In the genomic region with DNA sequence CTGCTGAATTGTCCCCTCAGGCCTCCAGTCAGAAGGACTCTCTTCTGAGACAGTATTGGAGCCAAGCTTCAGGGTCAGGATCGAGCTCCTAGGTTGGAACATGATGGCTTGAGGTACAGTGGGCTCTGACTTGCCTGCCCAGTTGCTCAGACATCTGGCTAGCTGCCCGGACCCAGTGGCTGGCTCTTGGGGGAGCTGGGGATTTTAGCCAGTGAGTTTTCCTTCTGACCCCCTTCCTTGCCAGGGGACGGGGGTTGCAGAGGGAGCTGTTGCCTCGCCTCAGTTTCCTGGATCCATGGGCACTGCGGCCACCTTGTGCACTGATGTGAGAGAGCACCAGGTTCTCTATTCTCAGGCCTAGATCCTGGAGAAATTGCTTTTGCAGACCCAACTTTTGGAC, we compare ENCODE assay signal across 13 mouse cellular contexts. TPM values are rescaled to one million over a fixed set of nuclear protein-coding genes. Genes with fewer than 3 reads are reported as not detected.
DNase-seq lines count a peak whose midpoint lies in the region; ATAC-seq lines count a peak whose summit lies in the region.
"Had no signal": no experiment of that assay in that cellular context is flagged by ENCODE, and none has a peak within 500 bp of the region (broad histone marks: within the 10 kb centered on the region; RNA-seq: fewer than 3 reads in every experiment).

No protein-coding gene starts in this region.

- no peak overlapping the region for H3K27ac ChIP-seq in heart, embryonic 13.5 days (replicated peaks)
- peak overlapping the region; percentile 76 for H3K27ac ChIP-seq in midbrain, embryonic 10.5 days (replicated peaks)
- no peak overlapping the region for H3K27ac ChIP-seq in midbrain, embryonic 15.5 days
- no peak overlapping the region for H3K27ac ChIP-seq in limb, embryonic 13.5 days
- H3K27ac ChIP-seq: forebrain, embryonic 13.5 days; liver, embryonic 12.5 days; macrophage had no signal

- H3K4me2 ChIP-seq in heart, embryonic 13.5 days, result no peak overlapping the region
- H3K4me2 ChIP-seq in midbrain, embryonic 15.5 days, result no peak overlapping the region
- no peak overlapping the region for H3K4me2 ChIP-seq in limb, embryonic 13.5 days (replicated peaks)
- H3K4me2 ChIP-seq: forebrain, embryonic 13.5 days; liver, embryonic 12.5 days had no signal

- WGBS in heart, embryonic 13.5 days, result 72% methylated on average over 5 of the region's 5 CpGs
- WGBS in midbrain, embryonic 10.5 days, result 78% methylated on average over 5 of the region's 5 CpGs
- WGBS in midbrain, embryonic 15.5 days, result 62% methylated on average over 5 of the region's 5 CpGs
- 58% methylated on average over 5 of the region's 5 CpGs for WGBS in limb, embryonic 13.5 days

- DNase-seq in heart, adult 11 months, result no peak
- DNase-seq in midbrain, embryonic 10.5 days (ENCODE audit: low spot score), result no peak
- DNase-seq in NIH3T3 (ENCODE audit: low read depth), result peak; percentile 73
- DNase-seq: kidney, adult 2 months; right cerebral cortex, adult 18-20 months had no signal

- H3K4me1 ChIP-seq in heart, embryonic 13.5 days, result peaks cover 94% of the 10 kb centered on the region
- H3K4me1 ChIP-seq in midbrain, embryonic 10.5 days, result peaks cover 100% of the 10 kb centered on the region
- H3K4me1 ChIP-seq in midbrain, embryonic 15.5 days, result peaks cover 88% of the 10 kb centered on the region
- peaks cover 100% of the 10 kb centered on the region for H3K4me1 ChIP-seq in limb, embryonic 13.5 days

- no peaks in the 10 kb centered on the region for H3K9me3 ChIP-seq in heart, embryonic 13.5 days
- no peaks in the 10 kb centered on the region for H3K9me3 ChIP-seq in midbrain, embryonic 10.5 days (replicated peaks)
- H3K9me3 ChIP-seq in midbrain, embryonic 15.5 days, result no peaks in the 10 kb centered on the region
- no peaks in the 10 kb centered on the region for H3K9me3 ChIP-seq in limb, embryonic 13.5 days
- H3K9me3 ChIP-seq: forebrain, embryonic 13.5 days; liver, embryonic 12.5 days had no signal

- no peaks in the 10 kb centered on the region; the same call in 1 of the 2 replicates for H3K27me3 ChIP-seq in heart, embryonic 13.5 days (replicated peaks)
- H3K27me3 ChIP-seq in midbrain, embryonic 10.5 days (ENCODE audit: low read depth, poor library complexity, severe bottlenecking), result no peaks in the 10 kb centered on the region
- H3K27me3 ChIP-seq in midbrain, embryonic 15.5 days (replicated peaks), result no peaks in the 10 kb centered on the region
- H3K27me3 ChIP-seq in limb, embryonic 13.5 days, result peaks cover 9% of the 10 kb centered on the region; the same call in 1 of the 2 replicates

- H3K9ac ChIP-seq in heart, embryonic 13.5 days, result peak overlapping the region; percentile 55
- no peak overlapping the region for H3K9ac ChIP-seq in midbrain, embryonic 15.5 days
- H3K9ac ChIP-seq in limb, embryonic 13.5 days, result peak overlapping the region; percentile 31; the same call in 1 of the 2 replicates
- H3K9ac ChIP-seq: liver, embryonic 12.5 days had no signal

- H3K36me3 ChIP-seq in heart, embryonic 13.5 days, result 0 out of 2 replicates have a peak, but pooled peaks cover 6% of the 10 kb centered on the region
- H3K36me3 ChIP-seq in midbrain, embryonic 10.5 days, result peaks cover 57% of the 10 kb centered on the region
- no peaks in the 10 kb centered on the region for H3K36me3 ChIP-seq in midbrain, embryonic 15.5 days (replicated peaks)
- H3K36me3 ChIP-seq in limb, embryonic 13.5 days, result no peaks in the 10 kb centered on the region; the same call in none of the 2 replicates
- H3K36me3 ChIP-seq: liver, embryonic 12.5 days had no signal

- ATAC-seq in heart, embryonic 13.5 days (ENCODE audit: extremely low read depth, insufficient number of reproducible peaks, low FRiP score, low TSS enrichment), result no peak
- ATAC-seq in midbrain, embryonic 15.5 days (replicated peaks), result no peak
- no peak for ATAC-seq in limb, embryonic 13.5 days (ENCODE audit: low FRiP score, low read depth)
- ATAC-seq in erythroblast, adult 5-6 weeks (replicated peaks; ENCODE audit: low FRiP score, poor library complexity, severe bottlenecking), result no peak
- no peak for ATAC-seq in activated CD4-positive, CD25-positive, alpha-beta regulatory T cell, adult 4 months
- ATAC-seq: forebrain, embryonic 13.5 days; liver, embryonic 12.5 days had no signal

- H3K4me3 ChIP-seq in heart, embryonic 13.5 days, result no peak overlapping the region
- H3K4me3 ChIP-seq in midbrain, embryonic 10.5 days, result peak overlapping the region; percentile 23; the same call in 1 of the 2 replicates
- no peak overlapping the region for H3K4me3 ChIP-seq in midbrain, embryonic 15.5 days
- no peak overlapping the region for H3K4me3 ChIP-seq in limb, embryonic 13.5 days
- H3K4me3 ChIP-seq: forebrain, embryonic 13.5 days; liver, embryonic 12.5 days had no signal

RNA-seq across cellular contexts. Expression of a gene that starts 23.4 kb away (rescaled TPM):
- 4.4 and 5.2 TPM in 2 replicates for polyA plus RNA-seq in heart, embryonic 13.5 days (2015; fragmentation: Nextera tagmentation; extraction: Ambion mirVana)
- 14.3 and 16.6 TPM in 2 replicates for polyA plus RNA-seq in midbrain, embryonic 10.5 days (2016; fragmentation: Nextera tagmentation; extraction: Ambion mirVana)
- 16.2 and 16.7 TPM in 2 replicates for polyA plus RNA-seq in midbrain, embryonic 15.5 days (2015; fragmentation: Nextera tagmentation; extraction: Ambion mirVana)
- polyA plus RNA-seq in limb, embryonic 13.5 days (2015; fragmentation: Nextera tagmentation; extraction: Ambion mirVana), result 12.7 and 13.8 TPM in 2 replicates
- 2.1 and 3.3 TPM in 2 replicates for total RNA-seq in erythroblast, adult 5-6 weeks (2015; ENCODE audit: low replicate concordance)
- total RNA-seq in erythroblast, adult 5-6 weeks (2017; ENCODE audit: low replicate concordance), result 0.84 and 2.0 TPM in 2 replicates
- polyA plus RNA-seq in activated CD4-positive, CD25-positive, alpha-beta regulatory T cell, adult 4 months (2017; shearing (Covaris generic)), result not detected
